Mouse (Mus musculus): Measurements from ENCODE around the gene Vamp1. TPM values are rescaled to one million over a fixed set of nuclear protein-coding genes. Genes with fewer than 3 reads are reported as not detected.

The Vamp1 gene
- polyA plus RNA-seq, 1 experiment = 19.8 TPM

GRCm38 (mm10) chr6:125233816-125234519 lies 18.6 kb downstream of the Vamp1 start:
- no peak for TF ChIP-seq POLR2A (IDR thresholded peaks at IDR 0.05; ENCODE audit: low read depth, low read length)
- no peak for TF ChIP-seq CTCF (conservative IDR thresholded peaks at IDR 0.05; ENCODE audit: insufficient read depth, insufficient read length, low read depth, low read length)
- Histone ChIP-seq H3K27me3 (replicated peaks; ENCODE audit: control insufficient read depth, insufficient read depth, low read length) (no peaks in the 10 kb centered on the region), H3K36me3 (ENCODE audit: control insufficient read depth, insufficient read depth, low read length) (no peaks in the 10 kb centered on the region), H3K4me1 (ENCODE audit: control insufficient read depth, insufficient read depth, low read length) (peaks cover 4% of the 10 kb centered on the region; the same call in 1 of the 2 replicates), H3K4me3 (ENCODE audit: insufficient read depth, low read depth, low read length) (no peak overlapping the region), H3K27ac (ENCODE audit: insufficient read depth, low read depth, low read length) (peak overlapping the region; percentile 36)
- WGBS = 49% methylated on average over 7 of the region's 7 CpGs
- DNase-seq = peak; percentile 54

- Histone ChIP-seq H3K27ac (ENCODE audit: insufficient read depth, low read depth, low read length) (0 out of 2 replicates have a peak overlapping the region, but pooled peaks have one; percentile 1), H3K36me3 (ENCODE audit: control insufficient read depth, insufficient read depth, low read length) (no peaks in the 10 kb centered on the region), H3K4me1 (ENCODE audit: control insufficient read depth, insufficient read depth, low read length) (peaks cover 4% of the 10 kb centered on the region; the same call in 1 of the 2 replicates), H3K4me3 (ENCODE audit: insufficient read depth, low read depth, low read length) (no peak overlapping the region), H3K27me3 (replicated peaks; ENCODE audit: control insufficient read depth, insufficient read depth, low read length) (no peaks in the 10 kb centered on the region)
- TF ChIP-seq CTCF (conservative IDR thresholded peaks at IDR 0.05; ENCODE audit: insufficient read depth, insufficient read length, low read depth, low read length) = no peak
- no peak for TF ChIP-seq POLR2A (IDR thresholded peaks at IDR 0.05; ENCODE audit: low read depth, low read length)
- no peak for DNase-seq
- WGBS = 54% methylated on average over 5 of the region's 5 CpGs
These were observed 19.1 kb downstream of the Vamp1 start for GRCm38 (mm10) chr6:125234520-125234828.

DNA sequence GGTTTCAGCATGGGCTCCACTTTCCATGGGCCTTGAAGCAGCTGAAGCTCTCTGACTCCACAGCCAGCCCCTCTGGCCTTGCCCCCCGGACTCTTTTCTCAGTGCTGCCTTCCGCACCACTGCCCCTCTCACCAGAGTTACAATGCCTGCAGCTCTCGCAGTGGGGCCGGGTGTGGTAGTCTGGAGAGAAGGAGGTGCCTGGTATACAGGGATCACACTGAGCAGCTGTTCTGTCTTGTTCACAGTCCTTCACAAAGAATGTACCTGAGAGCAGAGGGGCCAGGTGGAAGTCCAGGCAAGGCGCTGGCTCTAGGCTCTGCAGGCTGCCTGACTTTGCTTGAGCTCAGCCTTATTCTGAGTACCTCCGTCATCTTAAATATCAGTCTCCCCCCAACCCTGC lies 21.0 kb downstream of the Vamp1 start:
- H3K27ac ChIP-seq (ENCODE audit: insufficient read depth, low read depth, low read length) = no peak overlapping the region
- H3K4me3 ChIP-seq (ENCODE audit: insufficient read depth, low read depth, low read length) = no peak overlapping the region
- H3K36me3 ChIP-seq (ENCODE audit: control insufficient read depth, insufficient read depth, low read length) = no peaks in the 10 kb centered on the region
- no peaks in the 10 kb centered on the region for H3K27me3 ChIP-seq (replicated peaks; ENCODE audit: control insufficient read depth, insufficient read depth, low read length)
- no peaks in the 10 kb centered on the region; the same call in 1 of the 2 replicates for H3K4me1 ChIP-seq (ENCODE audit: control insufficient read depth, insufficient read depth, low read length)
- 77% methylated on average over 6 of the region's 6 CpGs for WGBS
- TF ChIP-seq CTCF (conservative IDR thresholded peaks at IDR 0.05; ENCODE audit: insufficient read depth, insufficient read length, low read depth, low read length) = no peak
- no peak for TF ChIP-seq POLR2A (IDR thresholded peaks at IDR 0.05; ENCODE audit: low read depth, low read length)
- DNase-seq = no peak

DNA sequence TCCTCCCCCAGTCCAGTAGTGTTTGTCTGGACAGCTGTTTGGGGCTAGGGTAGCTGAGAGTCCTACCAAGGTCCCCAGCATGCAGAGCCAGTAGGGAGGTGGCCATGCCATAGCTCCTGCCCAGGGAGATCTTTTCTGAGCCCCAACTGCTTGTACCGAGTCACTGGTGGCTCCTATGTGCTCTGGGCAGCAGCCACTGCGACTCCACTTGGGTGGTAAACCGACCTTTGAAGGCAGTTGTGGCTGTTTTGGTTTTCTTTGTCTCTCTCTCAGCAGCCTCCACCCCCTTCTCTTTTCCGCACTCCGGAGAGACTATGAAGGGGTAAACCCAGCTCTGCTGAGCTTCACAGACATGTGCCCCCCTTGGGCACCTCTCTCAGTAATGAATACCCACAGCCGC lies 21.4 kb downstream of the Vamp1 start, which contains the start of gene Cd27:
Gene Cd27 (minus strand): TSS at position 229 of the 400 bp plus-strand sequence.
- Histone ChIP-seq H3K27me3 (replicated peaks; ENCODE audit: control insufficient read depth, insufficient read depth, low read length) (no peaks in the 10 kb centered on the region), H3K36me3 (ENCODE audit: control insufficient read depth, insufficient read depth, low read length) (no peaks in the 10 kb centered on the region), H3K4me1 (ENCODE audit: control insufficient read depth, insufficient read depth, low read length) (no peaks in the 10 kb centered on the region; the same call in 1 of the 2 replicates), H3K4me3 (ENCODE audit: insufficient read depth, low read depth, low read length) (no peak within 1 kb of the TSS), H3K27ac (ENCODE audit: insufficient read depth, low read depth, low read length) (no peak within 1 kb of the TSS)
- no peak for TF ChIP-seq CTCF (conservative IDR thresholded peaks at IDR 0.05; ENCODE audit: insufficient read depth, insufficient read length, low read depth, low read length)
- no peak for TF ChIP-seq POLR2A (IDR thresholded peaks at IDR 0.05; ENCODE audit: low read depth, low read length)
- DNase-seq = no peak
- 51% methylated on average over 6 of the region's 6 CpGs for WGBS

GRCm38 (mm10) chr6:125237421-125237820 lies 22.1 kb downstream of the Vamp1 start:
- 88% methylated on average over 4 of the region's 4 CpGs for WGBS

GRCm38 (mm10) chr6:125238396-125238795 lies 23.0 kb downstream of the Vamp1 start:
- H3K27ac ChIP-seq (ENCODE audit: insufficient read depth, low read depth, low read length) = no peak overlapping the region

More at GRCm38 (mm10) chr6:125237421-125237820, 22.1 kb downstream of the Vamp1 start:
- DNase-seq = no peak
- H3K27me3 ChIP-seq (replicated peaks; ENCODE audit: control insufficient read depth, insufficient read depth, low read length) = no peaks in the 10 kb centered on the region
- no peak overlapping the region for H3K4me3 ChIP-seq (ENCODE audit: insufficient read depth, low read depth, low read length)
- no peak overlapping the region for H3K27ac ChIP-seq (ENCODE audit: insufficient read depth, low read depth, low read length)
- TF ChIP-seq CTCF (conservative IDR thresholded peaks at IDR 0.05; ENCODE audit: insufficient read depth, insufficient read length, low read depth, low read length) (no peak), POLR2A (IDR thresholded peaks at IDR 0.05; ENCODE audit: low read depth, low read length) (no peak)
- no peaks in the 10 kb centered on the region for H3K36me3 ChIP-seq (ENCODE audit: control insufficient read depth, insufficient read depth, low read length)
- no peaks in the 10 kb centered on the region; the same call in 1 of the 2 replicates for H3K4me1 ChIP-seq (ENCODE audit: control insufficient read depth, insufficient read depth, low read length)

DNA sequence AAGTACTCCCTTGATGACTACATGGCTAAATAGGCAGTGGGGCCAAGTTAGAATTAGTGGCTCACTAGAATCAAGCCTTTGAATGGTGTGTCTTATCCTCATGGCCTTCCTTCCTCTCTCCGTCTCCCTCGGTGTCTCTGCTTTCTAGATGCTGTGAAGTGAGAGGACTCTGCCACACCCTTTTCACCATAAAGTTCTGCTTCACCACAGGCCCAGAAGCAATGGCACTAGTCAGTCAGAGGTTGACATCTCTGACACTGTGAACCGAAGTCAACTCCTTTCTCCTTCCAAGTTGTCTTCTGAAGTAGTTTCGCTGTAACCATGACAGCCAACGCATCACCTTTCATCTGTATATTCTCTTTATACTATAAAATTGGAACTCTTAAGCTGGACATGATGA lies 24.2 kb downstream of the Vamp1 start:
- Histone ChIP-seq H3K27me3 (replicated peaks; ENCODE audit: control insufficient read depth, insufficient read depth, low read length) (no peaks in the 10 kb centered on the region), H3K4me3 (ENCODE audit: insufficient read depth, low read depth, low read length) (no peak overlapping the region), H3K27ac (ENCODE audit: insufficient read depth, low read depth, low read length) (no peak overlapping the region), H3K36me3 (ENCODE audit: control insufficient read depth, insufficient read depth, low read length) (no peaks in the 10 kb centered on the region), H3K4me1 (ENCODE audit: control insufficient read depth, insufficient read depth, low read length) (no peaks in the 10 kb centered on the region; the same call in 1 of the 2 replicates)
- DNase-seq = no peak
- 95% methylated on average over 5 of the region's 5 CpGs for WGBS
- TF ChIP-seq POLR2A (IDR thresholded peaks at IDR 0.05; ENCODE audit: low read depth, low read length) = no peak
- TF ChIP-seq CTCF (conservative IDR thresholded peaks at IDR 0.05; ENCODE audit: insufficient read depth, insufficient read length, low read depth, low read length) = no peak

More at GRCm38 (mm10) chr6:125238396-125238795, 23.0 kb downstream of the Vamp1 start:
- WGBS = 41% methylated on average over 6 of the region's 6 CpGs
- TF ChIP-seq POLR2A (IDR thresholded peaks at IDR 0.05; ENCODE audit: low read depth, low read length) = no peak
- TF ChIP-seq CTCF (conservative IDR thresholded peaks at IDR 0.05; ENCODE audit: insufficient read depth, insufficient read length, low read depth, low read length) = no peak
- H3K36me3 ChIP-seq (ENCODE audit: control insufficient read depth, insufficient read depth, low read length) = no peaks in the 10 kb centered on the region
- no peak overlapping the region for H3K4me3 ChIP-seq (ENCODE audit: insufficient read depth, low read depth, low read length)
- peak; percentile 30 for DNase-seq
- H3K4me1 ChIP-seq (ENCODE audit: control insufficient read depth, insufficient read depth, low read length) = no peaks in the 10 kb centered on the region; the same call in 1 of the 2 replicates
- H3K27me3 ChIP-seq (replicated peaks; ENCODE audit: control insufficient read depth, insufficient read depth, low read length) = no peaks in the 10 kb centered on the region
